Mouse (Mus musculus): Measurements from ENCODE around the gene Aqp1.

- TF ChIP-seq MAX (IDR thresholded peaks at IDR 0.05; ENCODE audit: low read length): no peak
- TF ChIP-seq CTCF (IDR thresholded peaks at IDR 0.05 in 2 of 3, conservative IDR thresholded peaks at IDR 0.05 in 1 of 3; ENCODE audit: control insufficient read depth in 1 of 3, insufficient read depth in 1 of 3, low read depth in 2 of 3, low read length in 3 of 3, poor library complexity in 1 of 3, severe bottlenecking in 1 of 3): no peak
- TF ChIP-seq POLR2AphosphoS2 (IDR thresholded peaks at IDR 0.05; ENCODE audit: low read length): no peak
- TF ChIP-seq MEF2A (IDR thresholded peaks at IDR 0.05; ENCODE audit: extremely low read depth, insufficient replicate concordance, low read depth, low read length, poor library complexity, severe bottlenecking): no peak
- no peak for TF ChIP-seq POLR2A (IDR thresholded peaks at IDR 0.05; ENCODE audit: control insufficient read depth in 1 of 2, insufficient read depth in 1 of 2, low read depth in 1 of 2, low read length in 2 of 2, poor library complexity in 1 of 2)
- TF ChIP-seq USF2 (IDR thresholded peaks at IDR 0.05; ENCODE audit: borderline replicate concordance in 1 of 2, insufficient read depth in 1 of 2, low read depth in 1 of 2, low read length in 2 of 2): no peak
- no peak for TF ChIP-seq MYB (IDR thresholded peaks at IDR 0.05; ENCODE audit: low read depth, low read length)
- no peak for TF ChIP-seq JUND (IDR thresholded peaks at IDR 0.05; ENCODE audit: low read depth, low read length)
- TF ChIP-seq ZC3H11A (IDR thresholded peaks at IDR 0.05; ENCODE audit: low read depth, low read length): no peak
Observed at GRCm38 (mm10) chr6:55355575-55355974, 19.3 kb downstream of the Aqp1 start.

Measured in MEL (cell line).